Mouse (Mus musculus) thymus, adult 2 months (tissue): Measurements from ENCODE around the gene Fzd5.

Experiments used
- CTCF ChIP-seq: fragments of 200-500 bp; IDR thresholded peaks from 2 replicates; pipeline ENCODE4 v1.5.1; 2012; ENCODE audit warnings: mild to moderate bottlenecking, control low read depth, low read length, moderate library complexity, borderline replicate concordance; ENCODE audit not compliant: control insufficient read depth, poor library complexity, insufficient read depth; ENCODE audit errors: extremely low read depth
- POLR2A ChIP-seq: fragments of 200-500 bp; IDR thresholded peaks from 2 replicates; pipeline ENCODE4 v1.6.1; 2012; ENCODE audit warnings: mild to moderate bottlenecking, low read length, control low read depth, moderate library complexity; ENCODE audit not compliant: control insufficient read depth, poor library complexity, insufficient read depth; ENCODE audit errors: extremely low read depth

DNA sequence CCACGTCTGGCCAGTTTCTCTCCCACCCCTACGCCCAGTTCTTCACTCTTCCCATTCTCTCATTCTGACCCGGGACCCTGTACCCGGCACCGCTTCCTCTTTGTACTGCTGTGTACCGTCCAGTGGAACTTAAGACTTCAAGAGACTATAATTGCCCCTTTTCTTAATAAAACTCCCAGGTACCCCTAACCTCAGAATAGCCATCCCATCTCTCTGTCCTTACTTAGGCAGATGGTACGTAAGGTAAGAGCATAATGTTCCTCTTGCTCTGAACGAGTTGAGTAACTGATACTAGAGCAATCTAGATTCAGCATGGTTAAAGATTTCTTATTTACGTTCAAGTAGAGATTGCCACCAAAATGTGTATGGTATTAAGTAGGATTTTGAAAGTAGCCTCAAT, 46.0 kb downstream of the Fzd5 start:
- TF ChIP-seq CTCF (no peak), POLR2A (no peak)
